Mouse (Mus musculus): ENCODE measurements around the gene Slc4a8. TPM values are rescaled to one million over a fixed set of nuclear protein-coding genes. Genes with fewer than 3 reads are reported as not detected.
"Not testable (repeated sequence)": the region's sequence is repeated elsewhere in the genome, so short reads cannot be mapped to it uniquely, and the experiment has no call there.

The Slc4a8 gene
- total RNA-seq, 2 experiments from 2014 or later, result 66.2 to 80.7 TPM

DNA sequence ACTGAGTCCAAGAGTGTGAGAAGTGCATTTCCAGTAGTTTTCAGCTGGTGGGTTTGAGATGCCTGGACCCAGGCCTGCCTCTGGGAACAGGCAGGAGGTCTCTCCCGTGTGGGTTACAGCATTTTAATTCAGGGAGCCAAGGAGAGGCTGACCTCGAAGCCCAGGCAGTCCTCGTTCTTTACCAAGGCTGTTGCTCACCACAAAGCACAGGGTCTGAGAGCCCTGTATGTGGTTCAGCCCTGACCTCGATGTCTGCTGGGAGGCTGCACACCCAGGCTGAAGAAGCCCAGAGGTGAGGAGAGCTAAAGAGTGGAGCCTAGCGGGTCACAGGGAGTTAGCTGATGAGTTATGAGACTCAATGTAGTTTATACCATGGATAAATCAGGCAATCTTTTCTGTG lies 52.0 kb downstream of the Slc4a8 start:
- no peak for DNase-seq (ENCODE audit: low spot score in 2 of 2)
- intact Hi-C loops (cut with DNase I), result no loop called here

GRCm38 (mm10) chr15:100814066-100814465 lies 52.5 kb downstream of the Slc4a8 start:
- intact Hi-C loops (cut with DNase I), result no loop called here
- DNase-seq (ENCODE audit: low spot score in 2 of 2), result no peak

- DNase-seq (ENCODE audit: low spot score in 2 of 2), result no peak
Observed at GRCm38 (mm10) chr15:100815310-100815709, 53.8 kb downstream of the Slc4a8 start.

DNA sequence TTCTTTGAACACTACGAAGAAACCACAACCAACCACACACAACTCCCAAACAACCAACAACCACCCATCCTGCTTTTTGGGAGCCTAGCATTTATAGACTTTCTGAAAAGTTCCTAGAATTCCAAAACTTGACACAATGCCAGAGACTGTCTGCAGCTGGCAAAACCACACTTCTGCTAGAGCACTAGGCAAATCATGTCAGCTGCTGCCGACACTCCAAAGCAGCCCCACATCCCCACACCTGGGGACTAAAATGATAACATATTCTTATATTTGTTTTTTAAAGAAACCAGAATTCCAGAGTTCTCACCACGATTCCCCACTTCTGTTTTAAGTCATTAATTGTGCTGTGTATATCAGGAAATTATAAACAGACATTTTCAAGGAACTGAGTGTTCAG lies 57.3 kb downstream of the Slc4a8 start:
- intact Hi-C loops (cut with DNase I), result no loop called here
- DNase-seq (ENCODE audit: low spot score in 2 of 2), result no peak

More at GRCm38 (mm10) chr15:100815310-100815709, 53.8 kb downstream of the Slc4a8 start:
- intact Hi-C loops (cut with DNase I), result no loop called here

- DNase-seq (ENCODE audit: low spot score in 2 of 2), result no peak
- intact Hi-C loops (cut with DNase I), result no loop called here
Observed at GRCm38 (mm10) chr15:100821824-100822223, 60.3 kb downstream of the Slc4a8 start.

DNA sequence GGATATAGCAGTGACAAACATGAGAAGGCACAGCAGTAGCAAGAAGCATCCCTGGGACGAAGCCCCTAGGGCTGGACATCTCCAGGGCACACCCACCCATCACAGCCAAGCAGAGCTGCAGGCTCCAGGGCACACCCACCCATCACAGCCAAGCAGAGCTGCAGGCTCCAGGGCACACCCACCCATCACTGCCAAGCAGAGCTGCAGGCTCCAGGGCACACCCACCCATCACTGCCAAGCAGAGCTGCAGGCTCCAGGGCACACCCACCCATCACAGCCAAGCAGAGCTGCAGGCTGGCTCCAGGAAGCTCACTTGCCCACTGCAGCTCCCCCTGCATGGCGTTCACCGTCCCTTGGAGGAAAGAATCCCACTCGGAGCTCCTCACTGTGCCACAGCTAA lies 60.8 kb downstream of the Slc4a8 start:
- DNase-seq (ENCODE audit: low spot score in 2 of 2); intact Hi-C loops (cut with DNase I): not testable (repeated sequence)

DNA sequence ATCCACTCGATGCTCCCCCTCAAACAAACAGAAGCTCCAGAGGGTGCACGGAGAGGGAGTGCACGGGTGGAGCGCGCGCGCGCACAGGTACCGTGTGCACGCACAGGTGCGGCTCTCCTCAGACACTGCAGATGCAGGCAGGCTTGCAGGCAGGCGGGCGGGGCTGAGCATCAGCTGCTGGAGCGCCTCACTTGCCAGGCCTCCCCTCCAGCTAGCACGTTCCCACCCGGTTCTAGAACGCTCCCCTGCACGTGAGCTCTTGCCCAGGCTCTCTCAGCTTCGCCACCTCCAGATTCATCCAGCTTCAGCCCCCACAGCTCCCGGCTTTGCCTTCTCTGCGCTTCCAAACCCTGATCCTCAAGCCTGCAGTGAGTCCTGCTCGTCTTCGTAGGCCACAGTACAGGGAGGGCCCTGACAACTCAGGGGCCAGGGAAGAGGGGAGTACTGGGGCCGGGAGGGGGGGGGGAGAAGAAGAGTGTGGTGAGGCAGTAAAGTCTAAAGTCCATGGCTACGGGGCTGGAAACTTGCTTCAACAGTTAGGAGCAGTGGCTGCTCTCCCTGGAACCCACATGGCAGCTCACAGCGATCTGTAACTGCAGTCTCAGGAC lies 63.8 kb downstream of the Slc4a8 start:
- intact Hi-C loops (cut with DNase I), result no loop called here
- peak; percentile 80 to 82 for DNase-seq (ENCODE audit: low spot score in 2 of 2)

- intact Hi-C loops (cut with DNase I), result no loop called here
- DNase-seq (ENCODE audit: low spot score in 2 of 2), result peak; percentile 48 to 49
Observed at GRCm38 (mm10) chr15:100826076-100826475, 64.5 kb downstream of the Slc4a8 start.

GRCm38 (mm10) chr15:100829775-100830174 lies 68.2 kb downstream of the Slc4a8 start:
- DNase-seq (ENCODE audit: low spot score in 2 of 2), result peak; percentile 72 to 78
- intact Hi-C loops (cut with DNase I), result loop anchor here (5.0 kb wide), 3 partner anchors 43 to 178 kb away; no protein-coding TSS in a partner anchor

GRCm38 (mm10) chr15:100830682-100831081 lies 69.1 kb downstream of the Slc4a8 start:
- intact Hi-C loops (cut with DNase I), result loop anchor here (5.0 kb wide), 3 partner anchors 42 to 177 kb away; no protein-coding TSS in a partner anchor
- no peak for DNase-seq (ENCODE audit: low spot score in 2 of 2)

DNA sequence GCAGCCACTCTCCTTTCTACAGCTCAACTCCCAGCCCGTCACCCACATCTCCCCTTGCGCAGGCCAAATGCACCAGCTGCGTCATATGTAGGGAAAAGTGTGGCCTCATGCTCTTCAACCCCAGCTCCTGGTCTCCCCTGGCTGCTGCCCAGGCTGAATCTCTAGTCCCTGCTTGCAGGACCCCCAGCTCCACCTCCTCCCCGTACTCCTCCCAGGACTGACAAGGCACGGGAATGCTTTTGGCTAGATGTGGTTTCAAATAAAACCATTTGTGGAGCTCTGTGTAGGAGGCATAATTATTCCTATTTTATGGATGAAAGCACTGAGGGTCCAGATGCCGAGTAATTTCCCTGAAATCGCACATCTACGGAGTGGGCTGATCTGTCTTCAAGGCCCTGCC lies 70.6 kb downstream of the Slc4a8 start:
- DNase-seq (ENCODE audit: low spot score in 2 of 2), result peak; percentile 57 to 70
- intact Hi-C loops (cut with DNase I), result loop anchor here (5.0 kb wide), 3 partner anchors 40 to 175 kb away; no protein-coding TSS in a partner anchor

- DNase-seq (ENCODE audit: low spot score in 2 of 2), result peak; percentile 74 to 78
- intact Hi-C loops (cut with DNase I), result loop anchor here (5.0 kb wide), 3 partner anchors 40 to 175 kb away; no protein-coding TSS in a partner anchor
Observed at GRCm38 (mm10) chr15:100832784-100833183, 71.2 kb downstream of the Slc4a8 start.

DNA sequence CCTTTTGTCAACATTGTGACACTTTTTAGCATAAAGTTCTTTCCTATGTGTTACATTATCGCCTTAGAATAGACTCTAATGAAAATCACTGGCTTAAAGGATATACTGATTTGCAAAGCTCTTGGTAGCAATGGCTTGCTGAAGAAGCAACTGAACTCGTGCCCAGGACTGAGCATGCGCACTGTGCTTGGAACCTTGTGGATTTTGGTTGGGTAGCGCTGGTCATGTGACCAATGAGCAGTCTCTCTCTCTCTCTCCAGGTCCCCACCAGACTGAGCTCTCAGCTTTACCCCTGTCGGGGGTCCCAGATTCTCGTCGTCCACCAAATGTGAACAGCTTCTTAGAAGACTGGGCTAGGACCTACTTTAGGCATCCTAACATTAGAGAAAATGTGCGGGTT lies 75.2 kb downstream of the Slc4a8 start:
- intact Hi-C loops (cut with DNase I), result no loop called here
- no peak for DNase-seq (ENCODE audit: low spot score in 2 of 2)

- peak in 1 of 2 experiments; percentile 49 for DNase-seq (ENCODE audit: low spot score in 2 of 2)
- intact Hi-C loops (cut with DNase I), result loop anchor here (2.0 kb wide), 1 partner anchor 82 kb away; no protein-coding TSS in a partner anchor
Observed at GRCm38 (mm10) chr15:100838607-100839207, 77.2 kb downstream of the Slc4a8 start.

GRCm38 (mm10) chr15:100844336-100844735 lies 82.8 kb downstream of the Slc4a8 start:
- intact Hi-C loops (cut with DNase I), result no loop called here
- DNase-seq (ENCODE audit: low spot score in 2 of 2), result no peak

- no peak for DNase-seq (ENCODE audit: low spot score in 2 of 2)
- intact Hi-C loops (cut with DNase I), result no loop called here
Observed at GRCm38 (mm10) chr15:100845049-100845879, 83.7 kb downstream of the Slc4a8 start.

DNA sequence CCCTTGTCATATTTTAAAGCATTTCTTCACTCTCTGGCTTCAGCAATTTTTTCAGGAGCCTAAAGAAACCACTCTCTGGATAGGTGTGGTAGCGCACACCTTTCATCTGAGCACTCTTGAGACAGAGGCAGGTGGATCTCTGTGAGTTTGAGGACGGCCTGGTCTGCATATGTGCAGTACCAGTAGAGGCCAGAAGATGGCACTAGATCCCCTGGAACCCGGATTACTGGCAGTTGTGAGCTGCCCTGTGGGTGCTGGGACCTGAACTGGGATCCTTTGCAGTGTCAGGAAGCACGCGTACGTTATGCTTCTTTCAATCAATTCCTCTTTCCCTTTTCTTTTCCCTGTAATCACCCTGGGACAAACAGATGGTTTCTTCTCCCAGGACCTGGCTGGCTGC lies 85.6 kb downstream of the Slc4a8 start:
- intact Hi-C loops (cut with DNase I), result no loop called here
- no peak for DNase-seq (ENCODE audit: low spot score in 2 of 2)

DNA sequence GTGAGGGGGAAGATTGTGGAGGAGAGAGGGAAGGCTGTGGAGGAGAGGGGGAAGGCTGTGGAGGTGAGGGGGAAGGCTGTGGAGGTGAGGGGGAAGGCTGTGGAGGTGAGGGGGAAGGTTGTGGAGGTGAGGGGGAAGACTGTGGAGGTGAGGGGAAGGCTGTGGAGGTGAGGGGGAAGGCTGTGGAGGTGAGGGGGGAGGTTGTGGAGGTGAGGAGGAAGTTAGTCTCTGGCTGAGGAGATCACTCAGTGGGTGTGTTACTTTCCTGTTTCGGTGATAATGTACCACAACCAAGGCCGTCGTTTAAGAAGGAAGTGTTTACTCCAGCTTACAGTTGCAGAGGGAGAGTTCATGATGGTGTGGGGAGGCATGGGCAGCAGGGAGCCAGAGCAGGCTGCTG lies 96.0 kb downstream of the Slc4a8 start:
- intact Hi-C loops (cut with DNase I), result no loop called here
- no peak for DNase-seq (ENCODE audit: low spot score in 2 of 2)

- intact Hi-C loops (cut with DNase I), result no loop called here
Observed at GRCm38 (mm10) chr15:100860856-100861255, 99.3 kb downstream of the Slc4a8 start.

GRCm38 (mm10) chr15:100865556-100865955 lies 104.0 kb downstream of the Slc4a8 start:
- intact Hi-C loops (cut with DNase I), result no loop called here
- no peak for DNase-seq (ENCODE audit: low spot score in 2 of 2)

More at GRCm38 (mm10) chr15:100860856-100861255, 99.3 kb downstream of the Slc4a8 start:
- no peak for DNase-seq (ENCODE audit: low spot score in 2 of 2)

Data from left cerebral cortex, postnatal 36 days (tissue).